Mouse (Mus musculus) c-Kit-positive CD71-negative TER-119-negative erythroid progenitor cells, embryonic 14.5 days (primary cell): ENCODE data around the gene Otogl.

Source experiments
- DNase-seq: peaks from one replicate; pipeline ENCODE4 v3.0.0-alpha.2; 2013; ENCODE audit warnings: low read depth

Otogl gene

GRCm38 (mm10) chr10:107905274-107906034 lies 6.5 kb downstream of the Otogl start:
- DNase-seq: no peak

GRCm38 (mm10) chr10:107901958-107902357 lies 10.0 kb downstream of the Otogl start:
- no peak for DNase-seq

- no peak for DNase-seq
Observed at GRCm38 (mm10) chr10:107901204-107901879, 10.6 kb downstream of the Otogl start.

GRCm38 (mm10) chr10:107899946-107900345 lies 12.0 kb downstream of the Otogl start:
- no peak for DNase-seq

GRCm38 (mm10) chr10:107896158-107896557 lies 15.8 kb downstream of the Otogl start:
- DNase-seq: no peak

GRCm38 (mm10) chr10:107894663-107895581 lies 17.0 kb downstream of the Otogl start:
- no peak for DNase-seq

GRCm38 (mm10) chr10:107890400-107890799 lies 21.5 kb downstream of the Otogl start:
- no peak for DNase-seq

- no peak for DNase-seq
Observed at GRCm38 (mm10) chr10:107872542-107872941, 39.4 kb downstream of the Otogl start.

GRCm38 (mm10) chr10:107872109-107872508 lies 39.8 kb downstream of the Otogl start:
- DNase-seq: no peak

GRCm38 (mm10) chr10:107870540-107870939 lies 41.4 kb downstream of the Otogl start:
- no peak for DNase-seq

- no peak for DNase-seq
Observed at GRCm38 (mm10) chr10:107868904-107869303, 43.0 kb downstream of the Otogl start.

- no peak for DNase-seq
Observed at GRCm38 (mm10) chr10:107867414-107867813, 44.5 kb downstream of the Otogl start.

GRCm38 (mm10) chr10:107860235-107860917 lies 51.6 kb downstream of the Otogl start:
- no peak for DNase-seq

GRCm38 (mm10) chr10:107859220-107859619 lies 52.7 kb downstream of the Otogl start:
- DNase-seq: no peak

- no peak for DNase-seq
Observed at GRCm38 (mm10) chr10:107858684-107859083, 53.2 kb downstream of the Otogl start.

- no peak for DNase-seq
Observed at GRCm38 (mm10) chr10:107844906-107845305, 67.0 kb downstream of the Otogl start.

GRCm38 (mm10) chr10:107834452-107835239 lies 77.3 kb downstream of the Otogl start:
- no peak for DNase-seq

- no peak for DNase-seq
Observed at GRCm38 (mm10) chr10:107829151-107829550, 82.8 kb downstream of the Otogl start.

GRCm38 (mm10) chr10:107813814-107814483 lies 98.0 kb downstream of the Otogl start:
- DNase-seq: no peak

GRCm38 (mm10) chr10:107810649-107811398 lies 101.1 kb downstream of the Otogl start:
- DNase-seq: no peak
